Mouse (Mus musculus) MEL (cell line): ENCODE results near the gene 4930519G04Rik. TPM values are rescaled to one million over a fixed set of nuclear protein-coding genes. Genes with fewer than 3 reads are reported as not detected.

ENCODE experiments used
- DNase-seq: peaks from one replicate; pipeline ENCODE4 v3.0.0; 2011; ENCODE audit warnings: low read depth, low spot score
- H3K27ac ChIP-seq: 2 replicates; pipeline ENCODE4 v1.5.1; 2012; ENCODE audit warnings: low read depth, mild to moderate bottlenecking, control low read depth, low read length, moderate library complexity; ENCODE audit not compliant: control insufficient read depth
- H3K27me3 ChIP-seq, 2 experiments: fragments of 150-350 bp in 1 of 2; sonication (generic) in 1 of 2; 2 replicates each; pipeline ENCODE4 v1.6.1; 2012; ENCODE audit warnings: low read length in 2 of 2, mild to moderate bottlenecking in 2 of 2, improper control_type of control experiment in 1 of 2, moderate library complexity in 1 of 2; ENCODE audit not compliant: insufficient read depth in 2 of 2, control insufficient read depth in 1 of 2
- H3K36me3 ChIP-seq, 2 experiments: 2 replicates each; pipeline ENCODE4 v1.6.1; 2012 to 2014; ENCODE audit warnings: low read length in 2 of 2, improper control_type of control experiment in 1 of 2, inconsistent platforms in 1 of 2, mild to moderate bottlenecking in 1 of 2; ENCODE audit not compliant: insufficient read depth in 2 of 2, control insufficient read depth in 1 of 2
- H3K4me1 ChIP-seq, 2 experiments: fragments of 150-350 bp in 1 of 2; sonication (generic) in 1 of 2; 2 replicates each; pipeline ENCODE4 v1.6.1; 2012; ENCODE audit warnings: low read length in 2 of 2, improper control_type of control experiment in 1 of 2, mild to moderate bottlenecking in 1 of 2; ENCODE audit not compliant: insufficient read depth in 2 of 2, control insufficient read depth in 1 of 2
- H3K4me3 ChIP-seq, 2 experiments: fragments of 150-350 bp in 1 of 2; sonication (generic) in 1 of 2; 2 replicates each; pipeline ENCODE4 v1.5.1; 2012; ENCODE audit warnings: low read depth in 2 of 2, low read length in 2 of 2, mild to moderate bottlenecking in 2 of 2, moderate library complexity in 2 of 2, control low read depth in 1 of 2, improper control_type of control experiment in 1 of 2; ENCODE audit not compliant: control insufficient read depth in 1 of 2, insufficient read depth in 1 of 2
- H3K79me2 ChIP-seq: 2 replicates; pipeline ENCODE4 v1.6.1; 2012; ENCODE audit warnings: mild to moderate bottlenecking, low read length, moderate library complexity; ENCODE audit not compliant: control insufficient read depth, poor library complexity, insufficient read depth
- H3K9ac ChIP-seq: 2 replicates; pipeline ENCODE4 v1.6.1; 2012; ENCODE audit warnings: low read depth, mild to moderate bottlenecking, control low read depth, low read length, moderate library complexity; ENCODE audit not compliant: control insufficient read depth, poor library complexity, severe bottlenecking
- H3K9me3 ChIP-seq: fragments of 150-350 bp; sonication (generic); replicated peaks from 2 replicates; pipeline ENCODE4 v1.6.1; 2012; ENCODE audit warnings: mild to moderate bottlenecking, low read length, improper control_type of control experiment, moderate library complexity; ENCODE audit not compliant: insufficient read depth
- EP300 ChIP-seq, 2 experiments: IDR thresholded peaks; 2 replicates each; pipeline ENCODE4 v1.6.1; 2011; ENCODE audit warnings: improper control_type of control experiment in 2 of 2, low read length in 2 of 2, low read depth in 1 of 2, mild to moderate bottlenecking in 1 of 2
- ETS1 ChIP-seq: IDR thresholded peaks from 2 replicates; pipeline ENCODE4 v1.6.1; 2012; ENCODE audit warnings: low read depth, mild to moderate bottlenecking, inconsistent platforms, low read length, improper control_type of control experiment, moderate library complexity
- GATA1 ChIP-seq: IDR thresholded peaks from 2 replicates; pipeline ENCODE4 v1.6.1; 2011; ENCODE audit warnings: low read depth, low read length, improper control_type of control experiment
- MAX ChIP-seq: IDR thresholded peaks from 2 replicates; pipeline ENCODE4 v1.6.1; 2011; ENCODE audit warnings: low read length, improper control_type of control experiment
- MAZ ChIP-seq: IDR thresholded peaks from 2 replicates; pipeline ENCODE4 v1.6.1; 2012; ENCODE audit warnings: low read depth, mild to moderate bottlenecking, inconsistent platforms, low read length, improper control_type of control experiment
- MEF2A ChIP-seq: IDR thresholded peaks from 2 replicates; pipeline ENCODE4 v1.6.1; 2014; ENCODE audit warnings: low read depth, mild to moderate bottlenecking, inconsistent platforms, low read length, improper control_type of control experiment; ENCODE audit not compliant: poor library complexity, insufficient replicate concordance, severe bottlenecking; ENCODE audit errors: extremely low read depth
- MXI1 ChIP-seq: IDR thresholded peaks from 2 replicates; pipeline ENCODE4 v1.6.1; 2011; ENCODE audit warnings: mild to moderate bottlenecking, low read depth, low read length, improper control_type of control experiment
- NELFE ChIP-seq: IDR thresholded peaks from 2 replicates; pipeline ENCODE4 v1.6.1; 2011; ENCODE audit warnings: low read depth, low read length, improper control_type of control experiment
- POLR2A ChIP-seq, 2 experiments: IDR thresholded peaks; 2 replicates each; pipeline ENCODE4 v1.6.1; 2011 to 2012; ENCODE audit warnings: low read length in 2 of 2, mild to moderate bottlenecking in 2 of 2, control low read depth in 1 of 2, improper control_type of control experiment in 1 of 2, low read depth in 1 of 2, moderate library complexity in 1 of 2; ENCODE audit not compliant: control insufficient read depth in 1 of 2, insufficient read depth in 1 of 2, poor library complexity in 1 of 2
- RCOR1 ChIP-seq: IDR thresholded peaks from 2 replicates; pipeline ENCODE4 v1.6.1; 2012; ENCODE audit warnings: low read depth, mild to moderate bottlenecking, inconsistent platforms, low read length, improper control_type of control experiment
- TAL1 ChIP-seq: IDR thresholded peaks from 2 replicates; pipeline ENCODE4 v1.6.1; 2012; ENCODE audit warnings: mild to moderate bottlenecking, inconsistent platforms, low read length, moderate library complexity, mixed read lengths
- TBP ChIP-seq: IDR thresholded peaks from 2 replicates; pipeline ENCODE4 v1.8.0; 2011; ENCODE audit warnings: low read depth, low read length, improper control_type of control experiment
- ZKSCAN1 ChIP-seq: IDR thresholded peaks from 2 replicates; pipeline ENCODE4 v1.6.1; 2012; ENCODE audit warnings: low read depth, mild to moderate bottlenecking, inconsistent platforms, low read length, improper control_type of control experiment, moderate library complexity
- polyA plus RNA-seq, 2 experiments: library from polyadenylated mRNA; stranded (reverse) in 1 of 2; unstranded in 1 of 2; fragments of >175 nt in 1 of 2; fragments of >200 nt in 1 of 2; gene quantifications; 2 replicates each; pipeline versions ENCODE4 v1.2.1 to v1.2.4; 2012; ENCODE audit warnings: low replicate concordance in 2 of 2, low read depth in 1 of 2; ENCODE audit not compliant: insufficient read length in 2 of 2, insufficient read depth in 1 of 2, missing spikeins in 1 of 2
- total RNA-seq: library from RNA; depleted of rRNA; stranded (reverse); fragments of 300-350 nt; gene quantifications from 2 replicates; pipeline ENCODE4 v1.2.3, GENCODE M21; 2012

4930519G04Rik gene
- total and polyA plus RNA-seq, 3 experiments: not detected

DNA sequence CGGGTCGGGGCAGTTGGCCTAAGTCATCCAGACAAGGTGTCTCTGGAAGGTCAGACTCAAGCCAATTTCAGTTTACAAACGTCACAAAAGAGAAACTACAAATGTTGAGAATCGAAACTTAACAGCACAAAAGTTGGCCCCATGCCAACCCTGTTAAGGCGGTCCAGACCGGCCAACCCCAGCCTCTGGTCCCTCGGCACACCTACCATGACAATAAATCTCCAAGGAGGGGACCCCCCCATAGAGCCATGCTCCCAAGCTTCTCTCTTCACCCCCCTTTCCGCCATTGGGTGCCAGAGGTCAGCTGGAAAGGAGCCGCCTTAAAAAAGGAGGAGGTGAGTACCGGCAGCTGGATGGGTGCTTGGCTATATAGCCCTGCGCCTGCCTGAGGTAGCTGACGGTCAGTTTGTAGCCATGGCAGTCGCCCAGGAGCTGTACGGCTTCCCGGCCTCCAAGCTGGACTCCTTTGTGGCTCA lies 69.6 kb downstream of the 4930519G04Rik start, which contains the start of gene Oasl1:
Oasl1 (plus strand) TSS at position 243 of the 476 bp plus-strand sequence.
- Histone ChIP-seq H3K27me3 (no peaks in the 10 kb centered on the region), H3K4me1 (peaks cover 9 to 52% of the 10 kb centered on the region in 2 experiments), H3K36me3 (peaks cover 0 to 32% of the 10 kb centered on the region in 2 experiments; a peak in 2 of 4 replicates), H3K27ac (peak within 1 kb of the TSS; percentile 98), H3K9ac (peak within 1 kb of the TSS; percentile 81), H3K4me3 (peak within 1 kb of the TSS; percentile 72 to 74), H3K79me2 (peaks cover 3% of the 10 kb centered on the region; the same call in 1 of the 2 replicates), H3K9me3 (no peaks in the 10 kb centered on the region)
- TF ChIP-seq EP300 (IDR thresholded peaks at IDR 0.05; ENCODE audit: low read depth in 1 of 2, low read length in 2 of 2): peak; percentile 45 to 63
- TF ChIP-seq POLR2A (IDR thresholded peaks at IDR 0.05; ENCODE audit: control insufficient read depth in 1 of 2, insufficient read depth in 1 of 2, low read depth in 1 of 2, low read length in 2 of 2, poor library complexity in 1 of 2): 0 out of 4 replicates have a peak, but pooled peaks of 1 of the 2 experiments have one; percentile 34
- TF ChIP-seq MEF2A: no peak
- peak; percentile 61; the same call in 1 of the 2 replicates for TF ChIP-seq TBP
- TF ChIP-seq MAX: no peak
- TF ChIP-seq NELFE: peak; percentile 39; the same call in 1 of the 2 replicates
- TF ChIP-seq RCOR1: peak; percentile 57; the same call in 1 of the 2 replicates
- peak; percentile 65 for TF ChIP-seq ETS1
- DNase-seq: peak; percentile 74

DNA sequence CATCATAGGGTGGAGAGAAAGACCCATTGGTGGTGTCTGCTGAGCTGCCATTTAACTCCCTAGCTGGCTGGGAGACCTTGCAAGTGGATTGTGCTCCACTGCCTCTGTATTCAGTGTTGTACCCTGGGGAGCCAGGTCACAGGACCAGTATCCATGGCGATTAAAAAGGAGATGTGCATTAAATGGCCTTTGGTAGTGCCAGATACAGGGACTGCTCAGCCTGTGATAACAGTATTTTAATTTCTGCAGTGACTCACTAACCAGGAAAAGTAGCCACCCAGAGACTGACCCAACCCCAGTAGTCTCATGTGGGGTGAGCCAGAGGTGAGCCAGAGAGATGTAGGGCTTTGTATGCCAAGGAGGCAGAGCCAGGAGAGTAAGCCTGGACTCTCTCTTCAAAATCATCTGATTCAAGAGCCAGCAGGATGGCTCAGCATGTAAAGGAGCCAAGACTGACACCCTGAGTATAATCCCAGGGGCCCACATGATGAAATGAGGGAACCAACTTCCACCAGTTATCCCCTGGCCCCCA lies 72.8 kb downstream of the 4930519G04Rik start:
- TF ChIP-seq EP300 (IDR thresholded peaks at IDR 0.05; ENCODE audit: low read depth in 1 of 2, low read length in 2 of 2): 0 out of 4 replicates have a peak, but pooled peaks of 1 of the 2 experiments have one; percentile 30
- no peak for TF ChIP-seq MAZ
- no peak for TF ChIP-seq ZKSCAN1
- TF ChIP-seq TAL1: peak; percentile 56
- no peak for TF ChIP-seq MEF2A
- no peak for TF ChIP-seq MXI1
- TF ChIP-seq GATA1: peak; percentile 54; the same call in 1 of the 2 replicates
- TF ChIP-seq, all 39 proteins: peak for 3
- peaks cover 0 to 32% of the 10 kb centered on the region in 2 experiments; a peak in 2 of 4 replicates for H3K36me3 ChIP-seq
- H3K9me3 ChIP-seq: no peaks in the 10 kb centered on the region
- DNase-seq: peak; percentile 53
- H3K79me2 ChIP-seq: peaks cover 3% of the 10 kb centered on the region; the same call in 1 of the 2 replicates
- H3K4me3 ChIP-seq: peak overlapping the region in 1 of 2 experiments; percentile 16; a peak in 2 of 4 replicates
- H3K9ac ChIP-seq: peak overlapping the region; percentile 31
- H3K27ac ChIP-seq: peak overlapping the region; percentile 91
- H3K27me3 ChIP-seq: no peaks in the 10 kb centered on the region
- H3K4me1 ChIP-seq: peaks cover 9 to 41% of the 10 kb centered on the region in 2 experiments
